Mouse (Mus musculus): Measurements from ENCODE around the gene Bmp8a. TPM values are rescaled to one million over a fixed set of nuclear protein-coding genes. Genes with fewer than 3 reads are reported as not detected.
"Not testable (repeated sequence)": the region's sequence is repeated elsewhere in the genome, so short reads cannot be mapped to it uniquely, and the experiment has no call there.

The Bmp8a gene
- polyA plus RNA-seq, 1 experiment = 2.4 TPM

GRCm38 (mm10) chr4:123326087-123326486 is 17.0 kb downstream of the Bmp8a start:
- no peak overlapping the region for H3K4me3 ChIP-seq (ENCODE audit: low read depth, low read length)
- H3K4me1 ChIP-seq (ENCODE audit: control insufficient read depth, insufficient read depth, low read length) = no peaks in the 10 kb centered on the region
- no peak for TF ChIP-seq CTCF (IDR thresholded peaks at IDR 0.05; ENCODE audit: low read depth, low read length)
- no peak for TF ChIP-seq POLR2A (IDR thresholded peaks at IDR 0.05; ENCODE audit: insufficient read depth, low read length)
- TF ChIP-seq EP300 (IDR thresholded peaks at IDR 0.05; ENCODE audit: insufficient read depth, low read depth, low read length) = no peak
- no peak overlapping the region for H3K9ac ChIP-seq (ENCODE audit: low read depth, poor library complexity, severe bottlenecking)
- H3K27ac ChIP-seq (ENCODE audit: insufficient read depth, low read length) = no peak overlapping the region
- no peaks in the 10 kb centered on the region for H3K9me3 ChIP-seq (replicated peaks; ENCODE audit: control insufficient read depth, insufficient read depth, low read length, poor library complexity, severe bottlenecking)
- H3K27me3 ChIP-seq (ENCODE audit: control insufficient read depth, insufficient read depth, low read length, poor library complexity, severe bottlenecking) = no peaks in the 10 kb centered on the region
- H3K36me3 ChIP-seq (ENCODE audit: control insufficient read depth, insufficient read depth, low read length, poor library complexity, severe bottlenecking) = no peaks in the 10 kb centered on the region

- Histone ChIP-seq H3K4me3 (ENCODE audit: low read depth, low read length) (peak within 1 kb of the TSS; percentile 33), H3K36me3 (ENCODE audit: control insufficient read depth, insufficient read depth, low read length, poor library complexity, severe bottlenecking) (no peaks in the 10 kb centered on the region), H3K4me1 (ENCODE audit: control insufficient read depth, insufficient read depth, low read length) (no peaks in the 10 kb centered on the region), H3K27ac (ENCODE audit: insufficient read depth, low read length) (no peak within 1 kb of the TSS), H3K9me3 (replicated peaks; ENCODE audit: control insufficient read depth, insufficient read depth, low read length, poor library complexity, severe bottlenecking) (no peaks in the 10 kb centered on the region), H3K27me3 (ENCODE audit: control insufficient read depth, insufficient read depth, low read length, poor library complexity, severe bottlenecking) (no peaks in the 10 kb centered on the region), H3K9ac (ENCODE audit: low read depth, poor library complexity, severe bottlenecking) (no peak within 1 kb of the TSS)
- TF ChIP-seq POLR2A (IDR thresholded peaks at IDR 0.05; ENCODE audit: insufficient read depth, low read length) (no peak), CTCF (IDR thresholded peaks at IDR 0.05; ENCODE audit: low read depth, low read length) (no peak), EP300 (IDR thresholded peaks at IDR 0.05; ENCODE audit: insufficient read depth, low read depth, low read length) (no peak)
These were observed 19.5 kb downstream of the Bmp8a start, which contains the start of gene Oxct2a for GRCm38 (mm10) chr4:123323534-123323933. TSS of gene Oxct2a (minus strand) at chr4:123323634.

- not testable (repeated sequence) for H3K4me1 ChIP-seq (ENCODE audit: control insufficient read depth, insufficient read depth, low read length); H3K27me3 ChIP-seq (ENCODE audit: control insufficient read depth, insufficient read depth, low read length, poor library complexity, severe bottlenecking); H3K36me3 ChIP-seq (ENCODE audit: control insufficient read depth, insufficient read depth, low read length, poor library complexity, severe bottlenecking); H3K27ac ChIP-seq (ENCODE audit: insufficient read depth, low read length); H3K9me3 ChIP-seq (replicated peaks; ENCODE audit: control insufficient read depth, insufficient read depth, low read length, poor library complexity, severe bottlenecking); H3K9ac ChIP-seq (ENCODE audit: low read depth, poor library complexity, severe bottlenecking)
- peak overlapping the region; percentile 1; the same call in 1 of the 2 replicates for H3K4me3 ChIP-seq (ENCODE audit: low read depth, low read length)
These were observed 20.1 kb downstream of the Bmp8a start for GRCm38 (mm10) chr4:123322910-123323309.

GRCm38 (mm10) chr4:123314497-123314896 is 28.6 kb downstream of the Bmp8a start:
- H3K9me3 ChIP-seq (replicated peaks; ENCODE audit: control insufficient read depth, insufficient read depth, low read length, poor library complexity, severe bottlenecking) = no peaks in the 10 kb centered on the region
- H3K27ac ChIP-seq (ENCODE audit: insufficient read depth, low read length) = no peak overlapping the region
- no peak for TF ChIP-seq EP300 (IDR thresholded peaks at IDR 0.05; ENCODE audit: insufficient read depth, low read depth, low read length)
- TF ChIP-seq CTCF (IDR thresholded peaks at IDR 0.05; ENCODE audit: low read depth, low read length) = no peak
- no peak for TF ChIP-seq POLR2A (IDR thresholded peaks at IDR 0.05; ENCODE audit: insufficient read depth, low read length)
- H3K4me3 ChIP-seq (ENCODE audit: low read depth, low read length) = no peak overlapping the region
- H3K27me3 ChIP-seq (ENCODE audit: control insufficient read depth, insufficient read depth, low read length, poor library complexity, severe bottlenecking) = no peaks in the 10 kb centered on the region
- H3K4me1 ChIP-seq (ENCODE audit: control insufficient read depth, insufficient read depth, low read length) = no peaks in the 10 kb centered on the region
- no peak overlapping the region for H3K9ac ChIP-seq (ENCODE audit: low read depth, poor library complexity, severe bottlenecking)
- no peaks in the 10 kb centered on the region for H3K36me3 ChIP-seq (ENCODE audit: control insufficient read depth, insufficient read depth, low read length, poor library complexity, severe bottlenecking)

GRCm38 (mm10) chr4:123313010-123313409 is 30.0 kb downstream of the Bmp8a start:
- no peaks in the 10 kb centered on the region for H3K9me3 ChIP-seq (replicated peaks; ENCODE audit: control insufficient read depth, insufficient read depth, low read length, poor library complexity, severe bottlenecking)
- H3K27me3 ChIP-seq (ENCODE audit: control insufficient read depth, insufficient read depth, low read length, poor library complexity, severe bottlenecking) = no peaks in the 10 kb centered on the region
- no peaks in the 10 kb centered on the region for H3K4me1 ChIP-seq (ENCODE audit: control insufficient read depth, insufficient read depth, low read length)
- no peak overlapping the region for H3K9ac ChIP-seq (ENCODE audit: low read depth, poor library complexity, severe bottlenecking)
- H3K27ac ChIP-seq (ENCODE audit: insufficient read depth, low read length) = no peak overlapping the region
- no peaks in the 10 kb centered on the region for H3K36me3 ChIP-seq (ENCODE audit: control insufficient read depth, insufficient read depth, low read length, poor library complexity, severe bottlenecking)
- H3K4me3 ChIP-seq (ENCODE audit: low read depth, low read length) = no peak overlapping the region
- TF ChIP-seq POLR2A (IDR thresholded peaks at IDR 0.05; ENCODE audit: insufficient read depth, low read length) = no peak
- TF ChIP-seq EP300 (IDR thresholded peaks at IDR 0.05; ENCODE audit: insufficient read depth, low read depth, low read length) = no peak
- no peak for TF ChIP-seq CTCF (IDR thresholded peaks at IDR 0.05; ENCODE audit: low read depth, low read length)

- H3K4me1 ChIP-seq (ENCODE audit: control insufficient read depth, insufficient read depth, low read length) = no peaks in the 10 kb centered on the region
- H3K9ac ChIP-seq (ENCODE audit: low read depth, poor library complexity, severe bottlenecking) = no peak overlapping the region
- no peaks in the 10 kb centered on the region for H3K9me3 ChIP-seq (replicated peaks; ENCODE audit: control insufficient read depth, insufficient read depth, low read length, poor library complexity, severe bottlenecking)
- TF ChIP-seq POLR2A (IDR thresholded peaks at IDR 0.05; ENCODE audit: insufficient read depth, low read length) = no peak
- no peak for TF ChIP-seq EP300 (IDR thresholded peaks at IDR 0.05; ENCODE audit: insufficient read depth, low read depth, low read length)
- TF ChIP-seq CTCF (IDR thresholded peaks at IDR 0.05; ENCODE audit: low read depth, low read length) = no peak
- no peak overlapping the region for H3K27ac ChIP-seq (ENCODE audit: insufficient read depth, low read length)
- H3K36me3 ChIP-seq (ENCODE audit: control insufficient read depth, insufficient read depth, low read length, poor library complexity, severe bottlenecking) = no peaks in the 10 kb centered on the region
- no peaks in the 10 kb centered on the region for H3K27me3 ChIP-seq (ENCODE audit: control insufficient read depth, insufficient read depth, low read length, poor library complexity, severe bottlenecking)
- no peak overlapping the region for H3K4me3 ChIP-seq (ENCODE audit: low read depth, low read length)
These were observed 31.2 kb downstream of the Bmp8a start for GRCm38 (mm10) chr4:123311845-123312244.
